Mouse (Mus musculus): ENCODE results near the gene Trmt10a.
"Not testable (repeated sequence)": the region's sequence is repeated elsewhere in the genome, so short reads cannot be mapped to it uniquely, and the experiment has no call there.

The Trmt10a gene

GRCm38 (mm10) chr3:138134528-138134927 lies 8.7 kb upstream of the Trmt10a start:
- no peak for ATAC-seq (ENCODE audit: low TSS enrichment)

- ATAC-seq (ENCODE audit: low TSS enrichment): not testable (repeated sequence)
These were observed 5.1 kb upstream of the Trmt10a start for GRCm38 (mm10) chr3:138138146-138138545.

GRCm38 (mm10) chr3:138139663-138140062 lies 3.6 kb upstream of the Trmt10a start:
- no peak for ATAC-seq (ENCODE audit: low TSS enrichment)

GRCm38 (mm10) chr3:138142052-138142732 lies 1.1 kb upstream of the Trmt10a start:
- ATAC-seq (ENCODE audit: low TSS enrichment): no peak

- ATAC-seq (ENCODE audit: low TSS enrichment): no peak
These were observed 424 bp upstream of the Trmt10a start for GRCm38 (mm10) chr3:138142733-138143314.

- no peak for ATAC-seq (ENCODE audit: low TSS enrichment)
These were observed 903 bp downstream of the Trmt10a start for GRCm38 (mm10) chr3:138144060-138144641.

DNA sequence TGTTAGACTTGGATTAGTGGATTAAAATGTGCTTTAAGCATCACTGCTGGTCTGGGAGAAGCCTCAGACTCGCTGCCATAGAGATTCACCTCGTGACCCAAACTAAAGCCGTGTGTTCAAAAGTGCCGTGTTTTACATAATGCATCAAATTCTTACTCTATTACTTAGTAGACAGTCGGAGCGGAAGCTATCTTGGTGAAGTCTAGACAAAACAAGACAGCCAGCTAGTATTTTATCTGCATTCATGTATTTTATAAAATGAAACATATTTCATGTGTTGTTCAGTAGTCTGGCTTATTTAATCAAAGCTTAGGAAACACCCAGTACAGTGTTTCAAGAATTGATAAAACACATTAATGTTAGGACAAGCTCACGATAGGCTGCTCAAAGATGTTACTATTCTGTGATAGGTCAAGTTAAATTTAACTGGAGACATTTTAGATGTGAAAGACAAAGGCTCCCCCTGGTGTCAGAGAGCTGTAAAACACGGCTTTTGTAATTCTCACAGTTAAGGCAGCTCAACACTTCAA lies 1.5 kb downstream of the Trmt10a start, which contains the start of gene Mttp:
Gene Mttp, minus strand, starts transcription at position 327 of the 530 bp plus-strand sequence.
- ATAC-seq (ENCODE audit: low TSS enrichment): peak; percentile 41

DNA sequence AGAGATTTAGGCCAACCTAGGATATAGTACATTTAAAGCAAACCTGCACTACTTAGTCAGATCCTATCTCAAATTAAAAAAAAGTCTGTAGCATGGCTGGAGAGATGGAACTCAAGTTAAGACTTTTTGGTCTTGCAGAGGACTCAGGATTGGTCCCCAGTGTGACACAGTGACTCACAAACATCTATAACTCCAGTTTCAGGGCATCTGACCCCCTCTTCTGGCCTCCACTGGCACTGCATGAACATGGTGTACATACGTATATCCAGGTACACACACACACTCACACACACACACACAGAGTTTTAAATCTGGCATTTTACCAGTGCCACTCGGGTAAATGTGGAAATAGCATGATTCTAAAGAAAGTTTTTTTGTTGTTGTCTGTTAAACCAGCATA lies 5.6 kb downstream of the Trmt10a start:
- no peak for ATAC-seq (ENCODE audit: low TSS enrichment)

GRCm38 (mm10) chr3:138155062-138155461 lies 11.8 kb downstream of the Trmt10a start:
- no peak for ATAC-seq (ENCODE audit: low TSS enrichment)

GRCm38 (mm10) chr3:138156651-138157050 lies 13.4 kb downstream of the Trmt10a start:
- ATAC-seq (ENCODE audit: low TSS enrichment): no peak

GRCm38 (mm10) chr3:138161623-138162022 lies 18.4 kb downstream of the Trmt10a start:
- ATAC-seq (ENCODE audit: low TSS enrichment): no peak

- no peak for ATAC-seq (ENCODE audit: low TSS enrichment)
These were observed 19.4 kb downstream of the Trmt10a start for GRCm38 (mm10) chr3:138162553-138163183.

DNA sequence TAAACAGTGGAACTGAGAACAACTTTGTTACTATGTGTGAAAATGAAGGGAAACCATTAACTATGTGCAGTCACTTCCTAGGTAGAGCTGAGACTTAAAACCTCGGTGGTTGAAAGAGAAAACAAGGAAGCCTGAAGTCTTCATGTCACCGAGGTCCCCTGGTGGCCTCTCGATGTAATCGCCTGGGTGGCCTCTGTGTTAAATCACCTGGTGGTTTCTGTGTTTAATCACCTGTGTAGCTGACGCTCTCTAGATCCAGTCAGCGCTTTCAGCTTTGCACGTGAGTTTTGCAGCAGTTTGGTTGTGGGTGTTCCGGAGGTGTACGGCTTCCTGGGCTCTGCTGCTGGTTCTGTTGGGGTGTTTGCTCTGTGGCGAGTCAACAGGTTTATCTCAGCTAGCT lies 30.0 kb downstream of the Trmt10a start:
- ATAC-seq (ENCODE audit: low TSS enrichment): no peak

- no peak for ATAC-seq (ENCODE audit: low TSS enrichment)
These were observed 32.3 kb downstream of the Trmt10a start for GRCm38 (mm10) chr3:138175551-138175950.

- ATAC-seq (ENCODE audit: low TSS enrichment): no peak
These were observed 38.8 kb downstream of the Trmt10a start for GRCm38 (mm10) chr3:138182019-138182418.

GRCm38 (mm10) chr3:138183371-138183770 lies 40.1 kb downstream of the Trmt10a start:
- ATAC-seq (ENCODE audit: low TSS enrichment): no peak

- no peak for ATAC-seq (ENCODE audit: low TSS enrichment)
These were observed 42.0 kb downstream of the Trmt10a start for GRCm38 (mm10) chr3:138185290-138185689.

GRCm38 (mm10) chr3:138185995-138186930 lies 43.0 kb downstream of the Trmt10a start:
- ATAC-seq (ENCODE audit: low TSS enrichment): no peak

GRCm38 (mm10) chr3:138192260-138192659 lies 49.0 kb downstream of the Trmt10a start:
- peak; percentile 92 for ATAC-seq (ENCODE audit: low TSS enrichment)

GRCm38 (mm10) chr3:138193683-138194302 lies 50.5 kb downstream of the Trmt10a start, which contains the start of gene 4930579F01Rik:
4930579F01Rik (minus strand) TSS chr3:138193825.
- no peak for ATAC-seq (ENCODE audit: low TSS enrichment)

- ATAC-seq (ENCODE audit: low TSS enrichment): no peak
These were observed 53.8 kb downstream of the Trmt10a start for GRCm38 (mm10) chr3:138197093-138197492.
